In genomic region chr15:44134213-44134612, GRCm38 (mm10) we compare ENCODE assay signal across 25 mouse cellular contexts.
DNase-seq lines count a peak whose midpoint lies in the region; ATAC-seq and TF ChIP-seq lines count a peak whose summit lies in the region.
"Had no signal": no experiment of that assay in that cellular context is flagged by ENCODE, and none has a peak within 500 bp of the region (broad histone marks: within the 10 kb centered on the region; RNA-seq: fewer than 3 reads in every experiment).

No protein-coding gene starts in this region.

- H3K27me3 ChIP-seq in forebrain, embryonic 13.5 days = no peaks in the 10 kb centered on the region
- no peaks in the 10 kb centered on the region for H3K27me3 ChIP-seq in forebrain, embryonic 11.5 days (ENCODE audit: control insufficient read depth, insufficient read depth, low read length)
- H3K27me3 ChIP-seq in lung, embryonic 16.5 days (ENCODE audit: control insufficient read depth, insufficient read depth, low read depth, low read length) = no peaks in the 10 kb centered on the region
- H3K27me3 ChIP-seq in forebrain, postnatal 0 days (ENCODE audit: insufficient read depth, low read length) = no peaks in the 10 kb centered on the region
- H3K27me3 ChIP-seq: CH12.LX; embryonic facial prominence, embryonic 13.5 days; heart, embryonic 15.5 days; hindbrain, embryonic 13.5 days; limb, embryonic 13.5 days; liver, embryonic 13.5 days; midbrain, embryonic 13.5 days; neural tube, embryonic 12.5 days; Patski had no signal

- no peak overlapping the region for H3K4me3 ChIP-seq in forebrain, embryonic 13.5 days
- H3K4me3 ChIP-seq in forebrain, embryonic 11.5 days (ENCODE audit: low read depth, low read length) = no peak overlapping the region
- no peak overlapping the region for H3K4me3 ChIP-seq in layer of hippocampus, adult 2 months
- H3K4me3 ChIP-seq in lung, embryonic 16.5 days (ENCODE audit: low read length) = no peak overlapping the region
- H3K4me3 ChIP-seq in forebrain, postnatal 0 days (ENCODE audit: low read depth, low read length) = no peak overlapping the region
- H3K4me3 ChIP-seq: embryonic facial prominence, embryonic 13.5 days; heart, embryonic 15.5 days; hindbrain, embryonic 13.5 days; limb, embryonic 13.5 days; liver, embryonic 13.5 days; midbrain, embryonic 13.5 days; neural tube, embryonic 12.5 days had no signal

- no peaks in the 10 kb centered on the region for H3K4me1 ChIP-seq in forebrain, embryonic 13.5 days
- no peaks in the 10 kb centered on the region for H3K4me1 ChIP-seq in forebrain, embryonic 11.5 days (replicated peaks; ENCODE audit: control insufficient read depth, insufficient read depth, low read length)
- H3K4me1 ChIP-seq in lung, embryonic 16.5 days (replicated peaks; ENCODE audit: control insufficient read depth, insufficient read depth, low read length) = no peaks in the 10 kb centered on the region
- H3K4me1 ChIP-seq in forebrain, postnatal 0 days (ENCODE audit: insufficient read depth) = no peaks in the 10 kb centered on the region
- H3K4me1 ChIP-seq: embryonic facial prominence, embryonic 13.5 days; heart, embryonic 15.5 days; hindbrain, embryonic 13.5 days; limb, embryonic 13.5 days; liver, embryonic 13.5 days; midbrain, embryonic 13.5 days; neural tube, embryonic 12.5 days had no signal

- TF ChIP-seq CTCF in layer of hippocampus, adult 2 months (conservative IDR thresholded peaks at IDR 0.05) = no peak
- TF ChIP-seq CTCF in forebrain, postnatal 0 days (IDR thresholded peaks at IDR 0.05; ENCODE audit: low read depth) = no peak

- no peaks in the 10 kb centered on the region for H3K36me3 ChIP-seq in forebrain, embryonic 13.5 days (ENCODE audit: poor library complexity, severe bottlenecking)
- H3K36me3 ChIP-seq in forebrain, embryonic 11.5 days (ENCODE audit: control insufficient read depth, insufficient read depth, low read length) = no peaks in the 10 kb centered on the region
- H3K36me3 ChIP-seq in lung, embryonic 16.5 days (ENCODE audit: control insufficient read depth, insufficient read depth, low read length) = no peaks in the 10 kb centered on the region
- H3K36me3 ChIP-seq in forebrain, postnatal 0 days (ENCODE audit: insufficient read depth) = no peaks in the 10 kb centered on the region
- H3K36me3 ChIP-seq: embryonic facial prominence, embryonic 13.5 days; G1E; heart, embryonic 15.5 days; hindbrain, embryonic 13.5 days; limb, embryonic 13.5 days; liver, embryonic 13.5 days; midbrain, embryonic 13.5 days; neural tube, embryonic 12.5 days had no signal

- H3K27ac ChIP-seq in forebrain, embryonic 13.5 days = no peak overlapping the region
- no peak overlapping the region for H3K27ac ChIP-seq in forebrain, embryonic 11.5 days (ENCODE audit: low read depth, low read length)
- H3K27ac ChIP-seq in layer of hippocampus, adult 2 months = peak overlapping the region; percentile 36; the same call in 1 of the 2 replicates
- no peak overlapping the region for H3K27ac ChIP-seq in lung, embryonic 16.5 days (ENCODE audit: low read length)
- no peak overlapping the region for H3K27ac ChIP-seq in forebrain, postnatal 0 days (ENCODE audit: low read depth, low read length)
- H3K27ac ChIP-seq: embryonic facial prominence, embryonic 13.5 days; heart, embryonic 15.5 days; hindbrain, embryonic 13.5 days; limb, embryonic 13.5 days; liver, embryonic 13.5 days; midbrain, embryonic 13.5 days; neural tube, embryonic 12.5 days had no signal

- no peak overlapping the region for H3K4me2 ChIP-seq in forebrain, embryonic 13.5 days
- H3K4me2 ChIP-seq in forebrain, embryonic 11.5 days (ENCODE audit: low read depth, low read length, severe bottlenecking) = no peak overlapping the region
- no peak overlapping the region for H3K4me2 ChIP-seq in lung, embryonic 16.5 days (ENCODE audit: low read depth, low read length)
- no peak overlapping the region for H3K4me2 ChIP-seq in forebrain, postnatal 0 days (ENCODE audit: low read depth)
- H3K4me2 ChIP-seq: embryonic facial prominence, embryonic 13.5 days; heart, embryonic 15.5 days; hindbrain, embryonic 13.5 days; limb, embryonic 13.5 days; liver, embryonic 13.5 days; midbrain, embryonic 13.5 days; neural tube, embryonic 12.5 days had no signal

- DNase-seq in forebrain, embryonic 11.5 days (ENCODE audit: low spot score) = no peak
- no peak for DNase-seq in layer of hippocampus, adult 2 months (ENCODE audit: low spot score in 2 of 2)
- no peak for DNase-seq in layer of hippocampus, postnatal 36 days
- no peak for DNase-seq in lung, postnatal 36 days
- no peak for DNase-seq in forebrain, postnatal 0 days
- DNase-seq: B cell, adult 2 months; cerebellum, adult 8-10 months; heart, postnatal 36 days; kidney, adult 2 months; kidney, postnatal 36 days; liver, embryonic 13.5 days; lung, adult 2 months; right cerebral cortex, postnatal 25 days; spleen, adult 18-20 months had no signal

- no peak overlapping the region for H3K9ac ChIP-seq in forebrain, embryonic 13.5 days
- H3K9ac ChIP-seq in forebrain, embryonic 11.5 days (ENCODE audit: low read length) = no peak overlapping the region
- no peak overlapping the region for H3K9ac ChIP-seq in lung, embryonic 16.5 days (ENCODE audit: low read length)
- no peak overlapping the region for H3K9ac ChIP-seq in forebrain, postnatal 0 days
- H3K9ac ChIP-seq: embryonic facial prominence, embryonic 13.5 days; heart, embryonic 15.5 days; hindbrain, embryonic 13.5 days; limb, embryonic 13.5 days; liver, embryonic 13.5 days; midbrain, embryonic 13.5 days; neural tube, embryonic 12.5 days had no signal

- ATAC-seq in forebrain, embryonic 13.5 days = peak; percentile 63
- ATAC-seq in forebrain, embryonic 11.5 days (replicated peaks; ENCODE audit: low FRiP score) = no peak
- ATAC-seq in lung, embryonic 16.5 days (ENCODE audit: low read depth) = peak; percentile 52; the same call in 1 of the 2 replicates
- peak; percentile 36; the same call in 1 of the 2 replicates for ATAC-seq in forebrain, postnatal 0 days
- ATAC-seq: midbrain, embryonic 13.5 days; Patski had no signal

- WGBS in forebrain, embryonic 13.5 days = 76% methylated on average over 1 of the region's 1 CpGs
- 84% methylated on average over 1 of the region's 1 CpGs for WGBS in forebrain, embryonic 11.5 days
- 28% methylated on average over 1 of the region's 1 CpGs for WGBS in lung, embryonic 16.5 days
- 42% methylated on average over 1 of the region's 1 CpGs for WGBS in forebrain, postnatal 0 days

- no peaks in the 10 kb centered on the region for H3K9me3 ChIP-seq in forebrain, embryonic 13.5 days (replicated peaks)
- no peaks in the 10 kb centered on the region for H3K9me3 ChIP-seq in forebrain, embryonic 11.5 days (ENCODE audit: control insufficient read depth, low read length)
- H3K9me3 ChIP-seq in lung, embryonic 16.5 days (ENCODE audit: control insufficient read depth, low read length) = no peaks in the 10 kb centered on the region
- no peaks in the 10 kb centered on the region for H3K9me3 ChIP-seq in forebrain, postnatal 0 days (ENCODE audit: low read length)
- H3K9me3 ChIP-seq: embryonic facial prominence, embryonic 13.5 days; G1E; heart, embryonic 15.5 days; hindbrain, embryonic 13.5 days; limb, embryonic 13.5 days; liver, embryonic 13.5 days; midbrain, embryonic 13.5 days; neural tube, embryonic 12.5 days had no signal
